Mouse (Mus musculus): ENCODE results near the gene Max.

- TF ChIP-seq CTCF (IDR thresholded peaks at IDR 0.05; ENCODE audit: low read depth, low read length) (no peak), POLR2A (IDR thresholded peaks at IDR 0.05; ENCODE audit: extremely low read depth, insufficient read depth, low read length) (no peak)
Measured at GRCm38 (mm10) chr12:76971642-76972221, 9.7 kb upstream of the Max start.
